Mouse (Mus musculus) liver, embryonic 14.5 days (tissue): ENCODE data around the gene Ube2e1. TPM values are rescaled to one million over a fixed set of nuclear protein-coding genes. Genes with fewer than 3 reads are reported as not detected.

ENCODE experiments used
- ATAC-seq: fragments of 200-750 bp; cut with Nextera tagmentation; 2 replicates; pipeline ENCODE4 v1.8.0; 2017; ENCODE audit warnings: moderate number of reproducible peaks, mild to moderate bottlenecking, moderate library complexity; ENCODE audit not compliant: insufficient read depth
- DNase-seq, 3 experiments: peaks; one replicate each; pipeline ENCODE4 v3.0.0-alpha.2; 2012 to 2013; ENCODE audit warnings: low read depth in 3 of 3, low spot score in 3 of 3
- H3K27ac ChIP-seq: fragments of 300-500 bp; sonication (generic); 2 replicates; pipeline ENCODE4 v1.5.1; 2014; ENCODE audit warnings: moderate library complexity, mild to moderate bottlenecking, control low read depth, inconsistent platforms
- H3K27me3 ChIP-seq: fragments of 300-500 bp; sonication (generic); 2 replicates; pipeline ENCODE4 v1.6.1; 2014; ENCODE audit warnings: mild to moderate bottlenecking, low read length, moderate library complexity; ENCODE audit not compliant: control insufficient read depth, insufficient read depth
- H3K36me3 ChIP-seq: fragments of 300-500 bp; sonication (generic); replicated peaks from 2 replicates; pipeline ENCODE4 v1.6.1; 2014; ENCODE audit warnings: low read depth; ENCODE audit not compliant: control insufficient read depth, insufficient read depth
- H3K4me1 ChIP-seq, 2 experiments: fragments of 200-500 bp in 1 of 2; fragments of 300-500 bp in 1 of 2; sonication (generic) in 1 of 2; replicated peaks; 2 replicates each; pipeline ENCODE4 v1.6.1; 2012 to 2014; ENCODE audit warnings: antibody characterized with exemption in 1 of 2, inconsistent platforms in 1 of 2, low read length in 1 of 2; ENCODE audit not compliant: control insufficient read depth in 2 of 2, insufficient read depth in 2 of 2
- H3K4me2 ChIP-seq: fragments of 300-500 bp; sonication (generic); 2 replicates; pipeline ENCODE4 v1.6.1; 2014; ENCODE audit warnings: low read depth, mild to moderate bottlenecking, control low read depth, moderate library complexity
- H3K4me3 ChIP-seq, 2 experiments: fragments of 200-500 bp in 1 of 2; fragments of 300-500 bp in 1 of 2; sonication (generic) in 1 of 2; 2 replicates each; pipeline ENCODE4 v1.5.1; 2012 to 2014; ENCODE audit warnings: low read depth in 2 of 2, low read length in 2 of 2, mild to moderate bottlenecking in 2 of 2, control low read depth in 1 of 2, inconsistent platforms in 1 of 2, moderate library complexity in 1 of 2; ENCODE audit not compliant: insufficient read depth in 1 of 2
- H3K9ac ChIP-seq: fragments of 300-500 bp; sonication (generic); replicated peaks from 2 replicates; pipeline ENCODE4 v1.6.1; 2014; ENCODE audit warnings: mild to moderate bottlenecking, control low read depth, moderate library complexity
- H3K9me3 ChIP-seq: fragments of 300-500 bp; sonication (generic); 2 replicates; pipeline ENCODE4 v1.6.1; 2016; ENCODE audit warnings: low read length, mixed read lengths; ENCODE audit not compliant: control insufficient read depth
- CTCF ChIP-seq: IDR thresholded peaks from 2 replicates; pipeline ENCODE4 v1.5.1; 2016; ENCODE audit warnings: antibody characterized with exemption, low read depth, control low read depth
- EP300 ChIP-seq: IDR thresholded peaks from 2 replicates; pipeline ENCODE4 v1.6.1; 2016; ENCODE audit warnings: antibody characterized with exemption, low read depth
- WGBS: fragments of 180-500 bp; shearing (Covaris S2); extraction: QIAGEN DNeasy Blood & Tissue Kit; methylation state at CpG from one replicate; pipeline ENCODE4 v1.1.7; 2014; ENCODE audit not compliant: insufficient replicate concordance; 5-methylcytosine and 5-hydroxymethylcytosine counted together
- polyA plus RNA-seq, 2 experiments: library from polyadenylated mRNA; depleted of rRNA in 1 of 2; stranded (reverse) in 1 of 2; unstranded in 1 of 2; fragments of >200 nt; fragmentation: Nextera tagmentation in 1 of 2; extraction: Ambion mirVana in 1 of 2; gene quantifications; 2 replicates each; pipeline versions ENCODE4 v1.2.1 to v1.2.3; 2012 to 2014

The Ube2e1 gene
- polyA plus RNA-seq, 2 experiments = 11.6 to 20.9 TPM

DNA sequence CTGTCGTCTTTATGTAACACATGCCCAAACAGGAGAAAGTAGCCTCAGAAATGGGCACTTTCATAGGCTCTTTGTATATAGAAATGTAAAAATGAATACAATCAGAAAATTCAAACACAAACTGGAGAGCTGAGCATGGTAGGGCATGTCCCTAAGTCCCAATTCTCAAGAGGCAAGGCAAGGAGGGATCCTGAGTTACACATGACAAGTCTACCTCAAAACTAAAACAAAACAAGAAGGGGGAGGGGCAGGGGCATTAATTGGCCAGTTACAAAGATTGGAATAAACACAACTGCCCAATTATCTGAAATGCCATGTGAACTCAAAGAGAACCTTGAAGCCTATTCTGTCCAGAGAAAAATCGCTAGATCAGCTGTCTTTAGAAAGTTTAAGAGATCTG, 98.6 kb downstream of the Ube2e1 start:
- TF ChIP-seq EP300 = no peak
- no peak for TF ChIP-seq CTCF
- Histone ChIP-seq H3K27me3 (no peaks in the 10 kb centered on the region), H3K4me2 (no peak overlapping the region), H3K36me3 (no peaks in the 10 kb centered on the region), H3K4me3 (no peak overlapping the region), H3K9me3 (no peaks in the 10 kb centered on the region), H3K27ac (no peak overlapping the region), H3K4me1 (peaks cover 0 to 8% of the 10 kb centered on the region in 2 experiments; a peak in 2 of 4 replicates), H3K9ac (no peak overlapping the region)
- DNase-seq (no peak), ATAC-seq (no peak)
- 60% methylated on average over 2 of the region's 2 CpGs for WGBS

Other genes starting within 250 kb of the Ube2e1 start
- 0.52 and 0.85 TPM in 2 replicates for gene Nr1d2, start 92.7 kb downstream of the Ube2e1 start, polyA plus RNA-seq (2012; rRNA removed)
- gene Nr1d2, start 92.7 kb downstream of the Ube2e1 start, polyA plus RNA-seq (2014; fragmentation: Nextera tagmentation; extraction: Ambion mirVana) = 1.3 and 1.4 TPM in 2 replicates
- 4.1 and 8.9 TPM in 2 replicates for gene Nkiras1, start 60.7 kb downstream of the Ube2e1 start, polyA plus RNA-seq (2012; rRNA removed)
- 7.0 and 8.5 TPM in 2 replicates for gene Nkiras1, start 60.7 kb downstream of the Ube2e1 start, polyA plus RNA-seq (2014; fragmentation: Nextera tagmentation; extraction: Ambion mirVana)
- 372 and 626 TPM in 2 replicates for gene Rpl15, start 60.5 kb downstream of the Ube2e1 start, polyA plus RNA-seq (2012; rRNA removed)
- 382 and 390 TPM in 2 replicates for gene Rpl15, start 60.5 kb downstream of the Ube2e1 start, polyA plus RNA-seq (2014; fragmentation: Nextera tagmentation; extraction: Ambion mirVana)